Mouse (Mus musculus) ES-Bruce4 (cell line): ENCODE results near the gene Six5.

Experiments used
- CTCF ChIP-seq: IDR thresholded peaks from one replicate; pipeline ENCODE4 v1.8.1; 2011; ENCODE audit warnings: low read depth, low read length
- EP300 ChIP-seq: IDR thresholded peaks from 2 replicates; pipeline ENCODE4 v1.6.1; 2011; ENCODE audit warnings: low read depth, low read length; ENCODE audit not compliant: insufficient read depth
- POLR2A ChIP-seq: IDR thresholded peaks from one replicate; pipeline ENCODE4 v1.8.1; 2011; ENCODE audit warnings: low read length; ENCODE audit not compliant: insufficient read depth

- TF ChIP-seq POLR2A: no peak
- no peak for TF ChIP-seq CTCF
- TF ChIP-seq EP300: no peak
These were observed 42.4 kb downstream of the Six5 start for GRCm38 (mm10) chr7:19136673-19137334.
